Mouse (Mus musculus) monocyte, adult 2 months (primary cell): Measurements from ENCODE around the gene Tet2.
A peak's percentile ranks its signal among the peaks of the same experiment; 100 is the strongest.
"Not testable (repeated sequence)": the region's sequence is repeated elsewhere in the genome, so short reads cannot be mapped to it uniquely, and the experiment has no call there.

ENCODE experiments used
- DNase-seq, 2 experiments: peaks; one replicate each; pipeline ENCODE4 v3.0.0; 2022; ENCODE audit warnings: low spot score in 2 of 2, low read depth in 1 of 2

Gene Tet2

GRCm38 (mm10) chr3:133549385-133550170 is 4.6 kb upstream of the Tet2 start:
- no peak for DNase-seq

GRCm38 (mm10) chr3:133548613-133549012 is 3.7 kb upstream of the Tet2 start:
- DNase-seq, result no peak

GRCm38 (mm10) chr3:133546790-133547189 is 1.9 kb upstream of the Tet2 start:
- DNase-seq, result no peak

- no peak for DNase-seq
Observed at GRCm38 (mm10) chr3:133545304-133545666, 346 bp upstream of the Tet2 start.

- DNase-seq, result peak in 1 of 2 experiments; percentile 74
Observed at GRCm38 (mm10) chr3:133544131-133544550, 798 bp downstream of the Tet2 start.

- no peak for DNase-seq
Observed at GRCm38 (mm10) chr3:133543101-133544020, 1.6 kb downstream of the Tet2 start.

- DNase-seq, result no peak
Observed at GRCm38 (mm10) chr3:133542084-133542483, 2.9 kb downstream of the Tet2 start.

GRCm38 (mm10) chr3:133541000-133541399 is 3.9 kb downstream of the Tet2 start:
- no peak for DNase-seq

- no peak for DNase-seq
Observed at GRCm38 (mm10) chr3:133539991-133540390, 4.9 kb downstream of the Tet2 start.

GRCm38 (mm10) chr3:133538499-133538898 is 6.4 kb downstream of the Tet2 start:
- DNase-seq, result not testable (repeated sequence)

- no peak for DNase-seq
Observed at GRCm38 (mm10) chr3:133535644-133536043, 9.3 kb downstream of the Tet2 start.

- no peak for DNase-seq
Observed at GRCm38 (mm10) chr3:133534066-133534465, 10.9 kb downstream of the Tet2 start.

GRCm38 (mm10) chr3:133533272-133533995 is 11.5 kb downstream of the Tet2 start:
- DNase-seq, result no peak

- DNase-seq, result no peak
Observed at GRCm38 (mm10) chr3:133532806-133533205, 12.1 kb downstream of the Tet2 start.

- no peak for DNase-seq
Observed at GRCm38 (mm10) chr3:133532252-133532651, 12.7 kb downstream of the Tet2 start.

GRCm38 (mm10) chr3:133531101-133531500 is 13.8 kb downstream of the Tet2 start:
- no peak for DNase-seq

GRCm38 (mm10) chr3:133530664-133531063 is 14.3 kb downstream of the Tet2 start:
- no peak for DNase-seq

- no peak for DNase-seq
Observed at GRCm38 (mm10) chr3:133526119-133526723, 18.7 kb downstream of the Tet2 start.

- no peak for DNase-seq
Observed at GRCm38 (mm10) chr3:133525578-133525977, 19.4 kb downstream of the Tet2 start.

GRCm38 (mm10) chr3:133524341-133525050 is 20.4 kb downstream of the Tet2 start:
- no peak for DNase-seq
